In the genomic region with DNA sequence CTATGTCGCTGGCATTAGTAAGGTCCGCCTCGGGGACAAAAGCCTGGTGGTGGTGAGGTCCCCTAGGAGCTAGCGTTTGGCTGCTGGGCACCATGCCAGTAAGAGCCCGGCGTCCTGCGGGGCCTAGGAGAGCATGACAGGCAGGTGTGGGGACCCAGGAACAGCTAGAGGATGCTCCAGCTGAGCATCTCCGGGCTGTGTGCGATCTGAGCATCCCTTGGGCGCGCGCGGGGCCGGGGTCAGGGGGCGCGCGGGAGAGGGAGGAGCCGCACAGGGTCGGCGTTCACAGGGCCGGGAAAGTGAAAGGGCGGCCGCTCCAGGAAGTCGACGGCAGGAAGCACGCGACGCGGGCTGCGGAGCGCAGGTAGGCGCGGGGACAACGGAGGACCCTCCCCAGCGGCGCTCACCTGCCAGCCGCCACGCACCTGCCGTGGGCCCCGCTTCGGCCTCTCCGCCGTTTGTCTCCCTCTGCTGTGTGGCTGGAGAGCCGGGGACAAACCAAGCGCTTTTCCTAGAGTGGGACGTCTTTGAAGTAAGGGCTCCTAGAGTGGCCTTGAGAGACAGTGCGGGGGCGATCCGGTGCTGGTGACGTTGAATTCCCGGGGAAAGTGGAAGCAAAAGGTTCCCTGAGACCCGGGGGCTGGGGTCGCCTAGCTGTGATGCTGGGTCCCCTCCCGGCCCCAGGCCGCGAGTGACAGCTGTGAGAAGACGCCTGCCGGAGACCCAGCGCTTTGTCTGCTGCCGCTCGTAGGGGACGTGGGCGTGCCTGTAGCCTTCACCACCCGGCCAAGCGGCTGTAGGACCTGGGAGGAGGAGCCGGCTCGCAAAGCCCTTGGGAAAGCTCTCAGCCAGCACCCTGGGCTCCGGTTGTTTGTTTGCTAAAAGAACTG, we compare ENCODE assay signal across 8 mouse cellular contexts. TPM values are rescaled to one million over a fixed set of nuclear protein-coding genes. Genes with fewer than 3 reads are reported as not detected.
DNase-seq lines count a peak whose midpoint lies in the region; ATAC-seq lines count a peak whose summit lies in the region.

No protein-coding gene starts in this region.

- peaks cover 17% of the 10 kb centered on the region; the same call in 1 of the 2 replicates for H3K27me3 ChIP-seq in hindbrain, embryonic 12.5 days

- H3K4me2 ChIP-seq in hindbrain, embryonic 12.5 days (replicated peaks), result peak overlapping the region; percentile 90

- under 1% methylated on average over 65 of the region's 68 CpGs for WGBS in hindbrain, embryonic 12.5 days

- H3K4me1 ChIP-seq in hindbrain, embryonic 12.5 days, result peaks cover 25% of the 10 kb centered on the region

- peak; percentile 83 for ATAC-seq in hindbrain, embryonic 12.5 days (ENCODE audit: low FRiP score)

- peak overlapping the region; percentile 84 for H3K27ac ChIP-seq in hindbrain, embryonic 12.5 days

- DNase-seq in MN1 (ENCODE audit: low spot score), result peak; percentile 79
- peak; percentile 52 for DNase-seq in cerebellum, adult 9-11 months
- peak; percentile 55 to 60 for DNase-seq in frontal cortex, postnatal 25 days (ENCODE audit: low spot score in 2 of 2)
- peak; percentile 64 to 70 for DNase-seq in layer of hippocampus, postnatal 36 days
- DNase-seq in lung, postnatal 25 days (ENCODE audit: low spot score), result peak; percentile 94
- DNase-seq in ovary, postnatal 36 days (ENCODE audit: low spot score), result peak; percentile 88
- peak; percentile 89 for DNase-seq in thymus, postnatal 25 days

- no peaks in the 10 kb centered on the region for H3K9me3 ChIP-seq in hindbrain, embryonic 12.5 days (replicated peaks)

- H3K4me3 ChIP-seq in hindbrain, embryonic 12.5 days, result peak overlapping the region; percentile 57

- H3K36me3 ChIP-seq in hindbrain, embryonic 12.5 days, result no peaks in the 10 kb centered on the region

- H3K9ac ChIP-seq in hindbrain, embryonic 12.5 days, result peak overlapping the region; percentile 76

RNA-seq across cellular contexts. Expression of a gene that starts 9.5 kb away (rescaled TPM):
- polyA plus RNA-seq in hindbrain, embryonic 12.5 days (2016; fragmentation: Nextera tagmentation; extraction: Ambion mirVana), result 15.5 and 15.8 TPM in 2 replicates
- 1 to 10 TPM; 5.4 to 7.1 TPM for total RNA-seq in layer of hippocampus, postnatal 36 days (2021)

RNA-seq across cellular contexts. Expression of a gene that starts 19.0 kb away (rescaled TPM):
- 6.9 and 8.2 TPM in 2 replicates for polyA plus RNA-seq in hindbrain, embryonic 12.5 days (2016; fragmentation: Nextera tagmentation; extraction: Ambion mirVana)
- 10 to 100 TPM; 10.8 to 14.3 TPM for total RNA-seq in layer of hippocampus, postnatal 36 days (2021)

Comparison
In these comparisons a context has a peak if more than half of its experiments do, and no peak if none do; other contexts are left out.
1. Peak in every context shown above with its lines: DNase-seq, ATAC-seq, H3K4me3 ChIP-seq and H3K27ac ChIP-seq.